Mouse (Mus musculus): ENCODE measurements around the gene Ccnt1. TPM values are rescaled to one million over a fixed set of nuclear protein-coding genes. Genes with fewer than 3 reads are reported as not detected.

Ccnt1 gene
- 9.4 and 9.5 TPM in 2 replicates for polyA plus RNA-seq (2012; rRNA removed)

DNA sequence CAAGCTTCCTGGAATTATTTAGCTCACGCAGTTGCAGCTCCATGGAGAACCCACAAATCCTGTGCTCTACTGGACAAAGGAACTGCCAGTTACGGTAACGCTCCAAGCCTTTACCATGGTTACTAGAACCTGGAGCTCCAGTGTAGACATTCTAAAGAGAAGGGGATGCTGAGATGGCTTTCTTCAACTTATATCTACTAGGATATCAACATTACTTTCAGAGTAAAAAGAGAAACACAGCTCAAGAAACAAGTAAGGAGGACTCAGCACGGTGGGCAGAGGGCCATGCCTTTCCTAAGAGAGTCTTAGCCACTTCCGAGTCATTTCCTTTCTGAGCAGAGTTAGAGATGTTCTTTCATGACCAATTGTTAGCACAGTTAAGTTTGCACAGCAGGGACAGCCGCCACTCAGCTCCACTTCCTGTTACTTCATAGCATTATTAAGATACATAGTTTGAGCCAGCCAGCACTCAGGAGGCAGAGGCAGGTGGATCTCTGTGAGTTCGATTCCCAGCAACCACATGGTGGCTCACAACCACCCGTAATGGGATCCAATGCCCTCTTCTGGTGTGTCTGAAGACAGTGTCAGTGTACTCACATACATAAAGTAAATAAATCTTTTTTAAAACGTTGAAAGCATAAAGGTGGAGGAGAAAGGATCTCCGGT, at the start of gene Ccnt1, which contains the start of gene 4930415O20Rik:
Gene Ccnt1, minus strand, starts transcription at position 51 of the 666 bp plus-strand sequence.
Gene 4930415O20Rik, plus strand, starts transcription at position 132 of the 666 bp plus-strand sequence.
- H3K36me3 ChIP-seq (ENCODE audit: control insufficient read depth, insufficient read depth, low read length): no peaks in the 10 kb centered on the region
- no peak for DNase-seq (ENCODE audit: low read depth in 1 of 2, low spot score in 2 of 2)
- peaks cover 11% of the 10 kb centered on the region; the same call in 1 of the 2 replicates for H3K4me1 ChIP-seq (ENCODE audit: control insufficient read depth, insufficient read depth, insufficient read length)
- no peaks in the 10 kb centered on the region for H3K27me3 ChIP-seq (ENCODE audit: control insufficient read depth, insufficient read depth, low read length)
- H3K4me3 ChIP-seq (ENCODE audit: extremely low read depth, insufficient read depth, insufficient read length): no peak within 1 kb of the TSS
- H3K27ac ChIP-seq (ENCODE audit: insufficient read depth, low read length): no peak within 1 kb of the TSS
- WGBS: 65% methylated on average over 10 of the region's 10 CpGs
- no peak for TF ChIP-seq POLR2A (IDR thresholded peaks at IDR 0.05; ENCODE audit: low read depth, low read length)
- no peak for TF ChIP-seq CTCF (IDR thresholded peaks at IDR 0.05; ENCODE audit: extremely low read depth, insufficient read depth, insufficient read length, insufficient replicate concordance)

DNA sequence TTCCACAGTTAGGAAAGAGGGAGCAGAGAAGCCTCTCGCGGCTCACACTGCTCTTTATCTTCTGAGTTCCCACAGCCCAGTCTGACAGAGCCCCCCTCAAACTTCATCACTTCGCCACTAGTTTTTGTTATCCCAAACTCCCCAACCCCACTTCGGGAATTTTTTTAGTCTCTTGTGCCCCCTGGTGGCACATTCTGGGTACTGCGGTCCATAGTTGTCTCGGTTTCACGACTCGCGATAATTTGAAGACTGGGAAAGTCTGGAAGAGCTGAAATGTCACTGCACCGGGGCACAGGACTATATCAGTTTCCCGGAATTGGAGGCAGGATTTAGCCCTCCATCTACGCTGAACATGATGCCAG, 46.4 kb upstream of the Ccnt1 start:
- Histone ChIP-seq H3K4me1 (ENCODE audit: control insufficient read depth, insufficient read depth, insufficient read length) (no peaks in the 10 kb centered on the region), H3K27ac (ENCODE audit: insufficient read depth, low read length) (no peak overlapping the region), H3K27me3 (ENCODE audit: control insufficient read depth, insufficient read depth, low read length) (no peaks in the 10 kb centered on the region), H3K36me3 (ENCODE audit: control insufficient read depth, insufficient read depth, low read length) (no peaks in the 10 kb centered on the region), H3K4me3 (ENCODE audit: extremely low read depth, insufficient read depth, insufficient read length) (no peak overlapping the region)
- TF ChIP-seq POLR2A (IDR thresholded peaks at IDR 0.05; ENCODE audit: low read depth, low read length): no peak
- peak; percentile 53; the same call in 1 of the 2 replicates for TF ChIP-seq CTCF (IDR thresholded peaks at IDR 0.05; ENCODE audit: extremely low read depth, insufficient read depth, insufficient read length, insufficient replicate concordance)
- WGBS: 2% methylated on average over 12 of the region's 12 CpGs
- peak in 1 of 2 experiments; percentile 48 for DNase-seq (ENCODE audit: low read depth in 1 of 2, low spot score in 2 of 2)

DNA sequence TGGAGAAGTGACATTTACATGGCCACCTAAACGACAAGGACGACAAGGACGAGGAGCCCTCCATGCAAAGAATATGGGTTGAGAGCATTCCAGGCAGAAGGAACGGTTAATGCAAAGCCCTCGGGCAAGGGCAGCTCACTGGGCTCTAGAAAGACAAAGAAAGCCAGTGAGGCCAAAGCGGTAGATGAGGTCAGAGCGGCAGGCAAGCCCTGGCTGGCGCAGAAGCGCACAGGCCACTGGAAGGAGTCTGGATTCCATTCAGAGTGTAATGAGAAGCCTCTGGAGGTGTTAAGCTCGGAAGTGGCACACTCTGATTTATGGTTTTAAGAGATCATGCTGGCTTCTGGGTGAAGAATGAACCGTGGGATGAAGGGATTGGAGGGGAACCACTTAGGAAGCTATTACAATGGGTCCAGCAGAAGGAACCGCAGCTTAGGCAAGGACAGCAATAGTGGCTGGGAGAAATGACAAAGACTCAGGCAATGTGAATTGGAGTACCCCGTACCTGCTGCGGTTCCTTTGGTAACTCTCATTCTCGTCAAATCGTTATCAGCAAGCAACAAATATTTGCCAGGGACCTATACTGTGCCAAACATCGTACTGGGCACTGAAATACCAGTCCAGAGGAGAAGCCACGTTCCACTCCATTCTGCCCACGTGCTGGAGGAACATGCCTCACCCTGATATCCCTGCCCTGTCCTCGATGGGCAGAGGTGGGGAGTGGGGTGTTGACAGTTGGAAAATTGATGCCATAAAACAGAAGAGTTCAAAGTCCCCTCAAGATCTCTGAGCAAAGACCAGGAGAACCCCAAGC, 45.8 kb upstream of the Ccnt1 start:
- TF ChIP-seq POLR2A (IDR thresholded peaks at IDR 0.05; ENCODE audit: low read depth, low read length) (no peak), CTCF (IDR thresholded peaks at IDR 0.05; ENCODE audit: extremely low read depth, insufficient read depth, insufficient read length, insufficient replicate concordance) (no peak)
- no peak for DNase-seq (ENCODE audit: low read depth in 1 of 2, low spot score in 2 of 2)
- WGBS: 65% methylated on average over 20 of the region's 20 CpGs
- Histone ChIP-seq H3K27me3 (ENCODE audit: control insufficient read depth, insufficient read depth, low read length) (no peaks in the 10 kb centered on the region), H3K36me3 (ENCODE audit: control insufficient read depth, insufficient read depth, low read length) (no peaks in the 10 kb centered on the region), H3K4me3 (ENCODE audit: extremely low read depth, insufficient read depth, insufficient read length) (no peak overlapping the region), H3K4me1 (ENCODE audit: control insufficient read depth, insufficient read depth, insufficient read length) (no peaks in the 10 kb centered on the region), H3K27ac (ENCODE audit: insufficient read depth, low read length) (no peak overlapping the region)

DNA sequence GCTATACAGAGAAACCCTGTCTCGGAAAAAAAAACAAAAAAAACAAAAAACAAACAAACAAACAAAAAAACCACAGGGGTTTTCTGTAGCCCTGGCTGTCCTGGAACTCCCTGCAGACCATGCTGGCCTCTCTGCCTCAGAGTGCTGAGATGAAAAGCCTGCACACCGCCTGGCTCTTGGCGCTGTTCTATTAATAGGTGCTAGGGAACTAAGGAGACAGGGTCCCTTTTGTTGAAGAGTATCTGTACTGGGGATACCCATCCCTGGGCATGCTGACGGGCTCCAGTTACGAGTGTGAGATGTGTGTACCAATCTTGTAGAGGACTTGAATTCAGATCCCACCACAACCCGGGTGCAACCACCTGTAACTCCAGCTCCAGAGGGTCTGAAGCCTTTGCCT, 45.0 kb upstream of the Ccnt1 start:
- no peak overlapping the region for H3K4me3 ChIP-seq (ENCODE audit: extremely low read depth, insufficient read depth, insufficient read length)

DNA sequence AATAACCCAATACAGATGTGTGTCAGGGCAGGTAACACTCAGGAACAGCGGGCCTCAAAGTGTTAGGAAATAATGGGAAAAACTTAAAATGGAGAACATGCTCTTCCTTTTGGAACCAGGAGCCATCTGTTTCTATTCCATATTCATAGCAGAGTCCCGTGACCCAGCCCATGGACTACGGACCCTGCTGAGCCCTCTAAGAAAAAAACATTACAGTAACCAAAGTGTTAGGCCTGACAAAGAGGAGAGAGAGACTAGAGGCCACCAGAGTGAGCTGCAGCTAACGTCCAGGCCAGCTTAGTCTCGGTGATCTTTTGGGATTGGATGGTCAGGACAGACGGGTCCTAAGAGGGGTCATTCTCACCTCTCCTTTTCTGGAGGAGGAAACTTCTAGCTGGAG, 44.2 kb upstream of the Ccnt1 start:
- no peaks in the 10 kb centered on the region for H3K27me3 ChIP-seq (ENCODE audit: control insufficient read depth, insufficient read depth, low read length)
- no peak overlapping the region for H3K27ac ChIP-seq (ENCODE audit: insufficient read depth, low read length)
- no peak for DNase-seq (ENCODE audit: low read depth in 1 of 2, low spot score in 2 of 2)
- H3K36me3 ChIP-seq (ENCODE audit: control insufficient read depth, insufficient read depth, low read length): no peaks in the 10 kb centered on the region
- no peaks in the 10 kb centered on the region for H3K4me1 ChIP-seq (ENCODE audit: control insufficient read depth, insufficient read depth, insufficient read length)
- WGBS: 87% methylated on average over 6 of the region's 6 CpGs
- no peak overlapping the region for H3K4me3 ChIP-seq (ENCODE audit: extremely low read depth, insufficient read depth, insufficient read length)
- TF ChIP-seq POLR2A (IDR thresholded peaks at IDR 0.05; ENCODE audit: low read depth, low read length) (no peak), CTCF (IDR thresholded peaks at IDR 0.05; ENCODE audit: extremely low read depth, insufficient read depth, insufficient read length, insufficient replicate concordance) (no peak)

More for the DNA sequence above, 45.0 kb upstream of the Ccnt1 start:
- no peak for DNase-seq (ENCODE audit: low read depth in 1 of 2, low spot score in 2 of 2)
- no peaks in the 10 kb centered on the region for H3K27me3 ChIP-seq (ENCODE audit: control insufficient read depth, insufficient read depth, low read length)
- TF ChIP-seq POLR2A (IDR thresholded peaks at IDR 0.05; ENCODE audit: low read depth, low read length) (no peak), CTCF (IDR thresholded peaks at IDR 0.05; ENCODE audit: extremely low read depth, insufficient read depth, insufficient read length, insufficient replicate concordance) (no peak)
- WGBS: 79% methylated on average over 6 of the region's 6 CpGs
- no peaks in the 10 kb centered on the region for H3K4me1 ChIP-seq (ENCODE audit: control insufficient read depth, insufficient read depth, insufficient read length)
- no peak overlapping the region for H3K27ac ChIP-seq (ENCODE audit: insufficient read depth, low read length)
- no peaks in the 10 kb centered on the region for H3K36me3 ChIP-seq (ENCODE audit: control insufficient read depth, insufficient read depth, low read length)

- DNase-seq (ENCODE audit: low read depth in 1 of 2, low spot score in 2 of 2): no peak
- WGBS: 80% methylated on average over 9 of the region's 9 CpGs
- H3K4me3 ChIP-seq (ENCODE audit: extremely low read depth, insufficient read depth, insufficient read length): no peak overlapping the region
- no peak overlapping the region for H3K27ac ChIP-seq (ENCODE audit: insufficient read depth, low read length)
- no peak for TF ChIP-seq CTCF (IDR thresholded peaks at IDR 0.05; ENCODE audit: extremely low read depth, insufficient read depth, insufficient read length, insufficient replicate concordance)
- TF ChIP-seq POLR2A (IDR thresholded peaks at IDR 0.05; ENCODE audit: low read depth, low read length): no peak
- H3K27me3 ChIP-seq (ENCODE audit: control insufficient read depth, insufficient read depth, low read length): peaks cover under 1% of the 10 kb centered on the region; the same call in 1 of the 2 replicates
- no peaks in the 10 kb centered on the region for H3K36me3 ChIP-seq (ENCODE audit: control insufficient read depth, insufficient read depth, low read length)
- no peaks in the 10 kb centered on the region; the same call in 1 of the 2 replicates for H3K4me1 ChIP-seq (ENCODE audit: control insufficient read depth, insufficient read depth, insufficient read length)
Observed at GRCm38 (mm10) chr15:98614551-98614950, 43.8 kb upstream of the Ccnt1 start.
